Mouse (Mus musculus) erythroblast, embryonic 14.5 days (primary cell): ENCODE data around the gene Tm4sf19. TPM values are rescaled to one million over a fixed set of nuclear protein-coding genes. Genes with fewer than 3 reads are reported as not detected.

Experiments
- H3K27me3 ChIP-seq: 2 replicates; pipeline ENCODE4 v1.6.1; 2012; ENCODE audit warnings: inconsistent platforms; ENCODE audit not compliant: control insufficient read depth
- H3K36me3 ChIP-seq: 2 replicates; pipeline ENCODE4 v1.6.1; 2012; ENCODE audit warnings: mild to moderate bottlenecking, inconsistent platforms; ENCODE audit not compliant: control insufficient read depth
- H3K4me1 ChIP-seq: 2 replicates; pipeline ENCODE4 v1.6.1; 2012; ENCODE audit warnings: inconsistent platforms; ENCODE audit not compliant: control insufficient read depth
- H3K4me3 ChIP-seq: replicated peaks from 2 replicates; pipeline ENCODE3; 2012; ENCODE audit warnings: moderate library complexity, mild to moderate bottlenecking, inconsistent platforms
- H3K9me3 ChIP-seq: 2 replicates; pipeline ENCODE4 v1.6.1; 2012; ENCODE audit warnings: low read length, inconsistent platforms, mixed read lengths; ENCODE audit not compliant: control insufficient read depth
- GATA1 ChIP-seq: IDR thresholded peaks from 2 replicates; pipeline ENCODE4 v1.6.1; 2012; ENCODE audit warnings: low read length, inconsistent platforms, mixed read lengths
- TAL1 ChIP-seq: IDR thresholded peaks from 3 replicates; pipeline ENCODE4 v1.6.1; 2012; ENCODE audit warnings: low read length, inconsistent platforms, mixed read lengths
- polyA plus RNA-seq: library from polyadenylated mRNA; stranded (reverse); fragments of >175 nt; gene quantifications from 2 replicates; pipeline ENCODE4 v1.2.3, GENCODE M21; 2012

Gene Tm4sf19
- polyA plus RNA-seq, 1 experiment = not detected

- Histone ChIP-seq H3K9me3 (no peaks in the 10 kb centered on the region), H3K36me3 (no peaks in the 10 kb centered on the region), H3K4me1 (peaks cover 21% of the 10 kb centered on the region), H3K27me3 (no peaks in the 10 kb centered on the region), H3K4me3 (peak within 1 kb of the TSS; percentile 75)
- TF ChIP-seq TAL1 (no peak), GATA1 (no peak)
Observed at GRCm38 (mm10) chr16:32419517-32420483, 19.5 kb downstream of the Tm4sf19 start, which contains the start of gene Tctex1d2. Tctex1d2 (plus strand) TSS chr16:32419702.

- H3K36me3 ChIP-seq = peaks cover 6% of the 10 kb centered on the region
- H3K27me3 ChIP-seq = no peaks in the 10 kb centered on the region
- peaks cover 21% of the 10 kb centered on the region for H3K4me1 ChIP-seq
- no peak overlapping the region for H3K4me3 ChIP-seq
- H3K9me3 ChIP-seq = no peaks in the 10 kb centered on the region
- TF ChIP-seq GATA1 (no peak), TAL1 (no peak)
Observed at GRCm38 (mm10) chr16:32427506-32427905, 27.2 kb downstream of the Tm4sf19 start.

- Histone ChIP-seq H3K36me3 (peaks cover 35% of the 10 kb centered on the region), H3K27me3 (no peaks in the 10 kb centered on the region), H3K9me3 (no peaks in the 10 kb centered on the region), H3K4me3 (peak within 1 kb of the TSS; percentile 74), H3K4me1 (peaks cover 45% of the 10 kb centered on the region)
- TF ChIP-seq GATA1 (no peak), TAL1 (no peak)
Observed at GRCm38 (mm10) chr16:32430474-32431046, 30.3 kb downstream of the Tm4sf19 start, which contains the start of gene Pcyt1a. Pcyt1a (plus strand) TSS chr16:32430921.

- TF ChIP-seq GATA1 (no peak), TAL1 (no peak)
- H3K36me3 ChIP-seq = peaks cover 40% of the 10 kb centered on the region
- H3K27me3 ChIP-seq = no peaks in the 10 kb centered on the region
- H3K4me1 ChIP-seq = peaks cover 48% of the 10 kb centered on the region
- no peaks in the 10 kb centered on the region for H3K9me3 ChIP-seq
- peak overlapping the region; percentile 74 for H3K4me3 ChIP-seq
Observed at GRCm38 (mm10) chr16:32431047-32431591, 30.8 kb downstream of the Tm4sf19 start.

GRCm38 (mm10) chr16:32431926-32432325 is 31.6 kb downstream of the Tm4sf19 start:
- no peak for TF ChIP-seq GATA1
- TF ChIP-seq TAL1 = no peak
- H3K4me1 ChIP-seq = peaks cover 53% of the 10 kb centered on the region
- H3K9me3 ChIP-seq = no peaks in the 10 kb centered on the region
- peak overlapping the region; percentile 74 for H3K4me3 ChIP-seq
- no peaks in the 10 kb centered on the region for H3K27me3 ChIP-seq
- peaks cover 48% of the 10 kb centered on the region for H3K36me3 ChIP-seq

- Histone ChIP-seq H3K9me3 (no peaks in the 10 kb centered on the region), H3K4me1 (peaks cover 59% of the 10 kb centered on the region), H3K36me3 (peaks cover 60% of the 10 kb centered on the region), H3K27me3 (no peaks in the 10 kb centered on the region), H3K4me3 (peak overlapping the region; percentile 74)
- TF ChIP-seq TAL1 (no peak), GATA1 (no peak)
Observed at GRCm38 (mm10) chr16:32433138-32433537, 32.8 kb downstream of the Tm4sf19 start.

- no peaks in the 10 kb centered on the region for H3K27me3 ChIP-seq
- TF ChIP-seq GATA1 (no peak), TAL1 (no peak)
- no peaks in the 10 kb centered on the region for H3K9me3 ChIP-seq
- peaks cover 61% of the 10 kb centered on the region for H3K4me1 ChIP-seq
- peaks cover 69% of the 10 kb centered on the region for H3K36me3 ChIP-seq
- peak overlapping the region; percentile 74 for H3K4me3 ChIP-seq
Observed at GRCm38 (mm10) chr16:32434066-32434465, 33.8 kb downstream of the Tm4sf19 start.

- no peaks in the 10 kb centered on the region for H3K27me3 ChIP-seq
- no peak overlapping the region for H3K4me3 ChIP-seq
- TF ChIP-seq TAL1 (no peak), GATA1 (no peak)
- H3K36me3 ChIP-seq = peaks cover 76% of the 10 kb centered on the region
- H3K4me1 ChIP-seq = peaks cover 57% of the 10 kb centered on the region
- no peaks in the 10 kb centered on the region for H3K9me3 ChIP-seq
Observed at GRCm38 (mm10) chr16:32434691-32435090, 34.4 kb downstream of the Tm4sf19 start.

GRCm38 (mm10) chr16:32436657-32437056 is 36.4 kb downstream of the Tm4sf19 start:
- peaks cover 64% of the 10 kb centered on the region for H3K4me1 ChIP-seq
- H3K27me3 ChIP-seq = no peaks in the 10 kb centered on the region
- H3K9me3 ChIP-seq = no peaks in the 10 kb centered on the region
- peaks cover 95% of the 10 kb centered on the region for H3K36me3 ChIP-seq
- no peak for TF ChIP-seq GATA1
- no peak for TF ChIP-seq TAL1
- H3K4me3 ChIP-seq = no peak overlapping the region
